Mouse (Mus musculus) T-helper 1 cell (primary cell): Measurements from ENCODE around the gene Myt1l.

Source experiments
- in situ Hi-C: fragments of 300-600 bp; cut with MboI, MseI; formaldehyde crosslinking; loops from one replicate; pipeline ENCODE4 v1.15.1; 2025; ENCODE audit warnings: high pct_unique_total_duplicates

The Myt1l gene

GRCm38 (mm10) chr12:29528031-29528771, at the start of gene Myt1l:
Gene Myt1l, plus strand, starts transcription at chr12:29528384.
- in situ Hi-C loops, result no loop called here

- in situ Hi-C loops, result no loop called here
These were observed 41.7 kb upstream of the Myt1l start for GRCm38 (mm10) chr12:29486424-29487035.

- in situ Hi-C loops, result no loop called here
These were observed 1.9 kb upstream of the Myt1l start for GRCm38 (mm10) chr12:29526236-29526644.

GRCm38 (mm10) chr12:29527048-29527761, 979 bp upstream of the Myt1l start:
- in situ Hi-C loops, result no loop called here

GRCm38 (mm10) chr12:29530241-29530725, 2.1 kb downstream of the Myt1l start:
- in situ Hi-C loops, result loop anchor here (10.0 kb wide), 1 partner anchor 375 kb away; no protein-coding TSS in a partner anchor

GRCm38 (mm10) chr12:29530823-29531222, 2.6 kb downstream of the Myt1l start:
- in situ Hi-C loops, result loop anchor here (10.0 kb wide), 1 partner anchor 376 kb away; no protein-coding TSS in a partner anchor

- in situ Hi-C loops, result loop anchor here (10.0 kb wide), 1 partner anchor 378 kb away; no protein-coding TSS in a partner anchor
These were observed 5.1 kb downstream of the Myt1l start for GRCm38 (mm10) chr12:29533071-29533876.

- in situ Hi-C loops, result loop anchor here (10.0 kb wide), 1 partner anchor 380 kb away; no protein-coding TSS in a partner anchor
These were observed 6.1 kb downstream of the Myt1l start for GRCm38 (mm10) chr12:29534326-29534725.

- in situ Hi-C loops, result loop anchor here (10.0 kb wide), 1 partner anchor 380 kb away; no protein-coding TSS in a partner anchor
These were observed 6.6 kb downstream of the Myt1l start for GRCm38 (mm10) chr12:29534761-29535300.

- in situ Hi-C loops, result loop anchor here (10.0 kb wide), 1 partner anchor 383 kb away; no protein-coding TSS in a partner anchor
These were observed 9.7 kb downstream of the Myt1l start for GRCm38 (mm10) chr12:29537916-29538315.

- in situ Hi-C loops, result loop anchor here (10.0 kb wide), 1 partner anchor 384 kb away; no protein-coding TSS in a partner anchor
These were observed 10.3 kb downstream of the Myt1l start for GRCm38 (mm10) chr12:29538456-29538855.

GRCm38 (mm10) chr12:29539106-29539505, 10.9 kb downstream of the Myt1l start:
- in situ Hi-C loops, result loop anchor here (10.0 kb wide), 1 partner anchor 384 kb away; no protein-coding TSS in a partner anchor

GRCm38 (mm10) chr12:29540741-29541140, 12.6 kb downstream of the Myt1l start:
- in situ Hi-C loops, result no loop called here

GRCm38 (mm10) chr12:29546073-29546472, 17.9 kb downstream of the Myt1l start:
- in situ Hi-C loops, result no loop called here

- in situ Hi-C loops, result no loop called here
These were observed 18.9 kb downstream of the Myt1l start for GRCm38 (mm10) chr12:29547112-29547511.

GRCm38 (mm10) chr12:29547755-29548154, 19.6 kb downstream of the Myt1l start:
- in situ Hi-C loops, result no loop called here

GRCm38 (mm10) chr12:29553138-29553537, 25.0 kb downstream of the Myt1l start:
- in situ Hi-C loops, result no loop called here

GRCm38 (mm10) chr12:29555718-29556117, 27.5 kb downstream of the Myt1l start:
- in situ Hi-C loops, result no loop called here

- in situ Hi-C loops, result no loop called here
These were observed 28.2 kb downstream of the Myt1l start for GRCm38 (mm10) chr12:29556408-29556807.

GRCm38 (mm10) chr12:29556901-29557300, 28.7 kb downstream of the Myt1l start:
- in situ Hi-C loops, result no loop called here

- in situ Hi-C loops, result no loop called here
These were observed 31.6 kb downstream of the Myt1l start for GRCm38 (mm10) chr12:29559769-29560168.
